Mouse (Mus musculus) CD8-positive naive resting alpha-beta T cell, adult 2 months (primary cell): ENCODE data around the gene Cyp2c29.
"Not testable (repeated sequence)": the region's sequence is repeated elsewhere in the genome, so short reads cannot be mapped to it uniquely, and the experiment has no call there.

ENCODE experiments used
- DNase-seq, 2 experiments: peaks; one replicate each; pipeline ENCODE4 v3.0.0; 2022; ENCODE audit warnings: low read depth in 2 of 2, low spot score in 2 of 2

Cyp2c29 gene

DNA sequence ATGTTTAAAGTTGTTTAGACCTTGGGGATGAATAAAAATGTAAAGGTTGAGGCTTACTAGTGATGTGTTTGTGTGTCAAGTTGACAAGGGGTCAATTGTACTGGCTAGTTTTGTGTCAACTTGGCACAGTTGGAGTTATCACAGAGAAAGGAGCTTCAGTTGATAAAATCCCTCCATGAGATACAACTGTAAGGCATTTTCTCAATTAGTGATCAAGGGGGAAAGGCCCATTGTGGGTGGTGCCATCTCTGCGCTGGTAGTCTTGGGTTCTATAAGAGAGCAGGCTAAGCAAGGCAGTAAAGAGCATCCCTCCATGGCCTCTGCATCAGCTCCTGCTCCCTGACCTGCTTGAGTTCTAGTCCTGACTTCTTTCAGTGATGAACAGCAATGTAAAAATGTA, at the start of gene Cyp2c29:
Gene Cyp2c29 (plus strand): TSS at position 301 of the 400 bp plus-strand sequence.
- DNase-seq: not testable (repeated sequence)

DNA sequence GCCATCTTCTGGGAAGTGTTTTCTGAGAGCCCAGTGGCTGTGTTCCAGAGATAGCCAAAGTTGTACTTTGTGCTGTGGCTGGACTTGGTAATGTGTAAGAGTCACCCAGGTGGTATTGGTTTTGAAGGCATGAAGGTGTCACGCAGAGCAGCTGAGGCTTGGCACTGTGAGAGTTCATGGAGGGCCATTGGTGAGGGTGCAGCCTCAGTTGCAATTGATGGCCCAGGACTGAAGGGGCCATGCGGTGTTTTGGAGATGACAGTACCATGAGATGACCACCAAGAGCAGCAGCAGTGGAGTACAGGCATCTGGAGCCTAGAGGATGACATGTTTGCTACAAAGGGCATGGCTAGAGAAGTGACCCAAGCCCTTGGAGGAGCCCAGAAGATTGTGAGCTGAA, 2.2 kb upstream of the Cyp2c29 start:
- not testable (repeated sequence) for DNase-seq

DNA sequence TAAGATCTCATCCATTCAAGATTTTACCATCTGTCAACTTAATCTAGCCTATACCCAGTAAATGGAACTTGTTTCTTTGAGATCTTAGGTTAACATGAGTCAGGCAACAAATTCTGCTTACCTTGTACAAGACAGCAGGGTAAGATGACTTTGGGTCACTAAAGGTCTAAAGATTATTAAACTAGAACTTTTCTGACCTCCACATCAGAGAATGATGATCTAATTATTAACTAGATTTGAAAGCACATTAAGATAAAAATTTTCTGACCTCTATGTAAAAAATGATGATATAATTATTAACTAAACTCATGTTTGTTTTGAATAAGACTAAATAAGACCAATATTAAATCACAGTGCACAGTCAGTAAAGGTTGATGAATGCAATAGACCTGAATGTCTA, 13.6 kb downstream of the Cyp2c29 start:
- DNase-seq: no peak

DNA sequence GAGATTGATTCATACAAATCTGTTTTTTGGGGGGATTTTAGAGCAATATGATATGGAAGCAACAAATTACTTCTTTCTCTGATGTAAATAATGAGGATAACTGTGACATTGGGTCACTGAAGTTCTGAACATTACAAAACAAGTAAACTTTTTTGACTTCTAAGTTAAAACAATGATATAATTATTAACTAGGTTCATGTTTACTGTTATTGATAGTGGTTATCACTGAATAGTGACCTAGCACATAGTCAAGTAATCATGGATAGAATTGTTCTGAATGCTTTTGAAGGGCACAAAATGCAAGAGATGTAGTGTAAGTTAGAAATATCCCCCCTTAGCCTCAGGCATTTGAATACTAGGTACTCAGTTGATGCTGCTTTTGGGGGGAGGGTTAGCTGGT, 16.4 kb downstream of the Cyp2c29 start:
- no peak for DNase-seq

DNA sequence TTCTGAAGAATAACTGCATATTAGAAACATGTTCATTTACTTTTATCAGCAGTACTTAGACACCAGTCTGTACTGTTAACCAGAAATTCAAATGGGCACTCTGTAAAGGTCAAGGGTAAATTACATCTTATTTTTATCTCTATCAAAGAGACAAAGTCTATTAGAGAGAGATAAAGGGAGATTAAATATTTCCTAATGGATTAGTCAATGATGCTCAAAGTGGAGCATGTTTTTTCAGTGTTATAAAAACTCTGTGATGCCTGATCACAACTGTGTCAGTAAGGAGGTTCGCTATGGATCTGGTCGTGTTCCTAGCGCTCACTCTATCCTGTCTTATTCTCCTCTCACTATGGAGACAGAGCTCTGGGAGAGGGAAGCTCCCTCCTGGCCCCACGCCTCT, 17.6 kb downstream of the Cyp2c29 start:
- no peak for DNase-seq

DNA sequence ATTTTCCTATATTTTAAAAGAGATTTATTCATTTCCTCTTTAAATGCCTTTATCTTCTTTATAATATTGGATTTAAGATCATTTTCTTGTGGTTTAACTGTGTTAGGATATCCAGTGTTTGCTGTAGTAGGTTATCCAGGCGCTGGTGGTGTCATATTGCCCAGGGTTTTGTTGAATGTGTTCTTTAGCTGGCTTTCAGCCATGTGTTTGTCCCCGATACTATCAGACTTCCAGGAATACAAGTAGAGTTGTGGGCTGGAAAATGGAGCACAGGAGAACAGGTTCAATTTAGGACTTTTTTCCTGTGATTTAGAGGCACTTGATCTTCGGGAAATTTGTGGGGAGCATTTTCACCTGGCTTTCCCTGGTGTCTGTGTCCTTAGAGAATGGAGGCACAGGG, 19.8 kb downstream of the Cyp2c29 start:
- DNase-seq: no peak
